Mouse (Mus musculus): ENCODE measurements around the gene Lrp2.

DNA sequence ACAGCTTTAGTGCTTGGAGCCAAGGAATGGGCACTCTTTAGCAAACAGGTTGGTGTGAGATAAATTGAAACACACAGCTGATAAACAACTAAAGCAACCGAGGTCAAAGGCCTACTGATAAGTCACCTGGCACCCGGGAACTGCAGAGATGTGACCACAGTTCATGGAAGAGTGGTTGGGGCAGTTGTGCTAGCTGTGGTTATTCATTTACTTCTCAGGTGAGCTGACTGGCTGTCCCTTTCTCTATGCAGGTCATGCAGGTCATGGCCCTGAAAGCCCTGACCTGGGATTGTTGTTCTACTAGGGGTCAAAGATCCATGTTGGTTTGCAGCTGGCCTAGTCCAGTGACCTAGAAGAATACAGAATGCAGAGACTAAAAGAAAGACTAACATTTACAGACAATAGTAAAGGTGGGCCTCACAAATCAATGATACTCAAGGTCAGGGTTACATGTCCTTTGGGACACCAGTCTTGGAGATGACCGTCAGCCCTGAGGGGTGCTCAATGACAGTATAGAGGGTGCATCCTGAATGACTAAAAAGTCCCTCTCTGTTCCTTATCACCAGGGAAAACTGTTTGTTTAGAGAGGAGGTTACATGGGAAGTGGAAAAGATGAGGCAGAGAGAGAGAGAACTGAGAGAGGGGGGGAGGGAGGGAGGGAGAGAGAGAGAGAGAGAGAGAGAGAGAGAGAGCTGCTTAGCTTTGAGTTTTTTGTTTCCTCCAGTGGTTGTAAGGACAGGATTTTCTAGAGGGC is 199.6 kb downstream of the Lrp2 start:
- TF ChIP-seq POLR2A (IDR thresholded peaks at IDR 0.05; ENCODE audit: low read depth, low read length) (no peak), CTCF (IDR thresholded peaks at IDR 0.05; ENCODE audit: extremely low read depth, insufficient read depth, insufficient read length, insufficient replicate concordance) (no peak)
